Mouse (Mus musculus) small intestine, adult 2 months (tissue): ENCODE data around the gene Traf3ip3. TPM values are rescaled to one million over a fixed set of nuclear protein-coding genes. Genes with fewer than 3 reads are reported as not detected.

Experiments
- H3K27ac ChIP-seq: fragments of 200-500 bp; 2 replicates; pipeline ENCODE4 v1.5.1; 2012; ENCODE audit warnings: low read depth, low read length, control low read depth, inconsistent platforms; ENCODE audit not compliant: insufficient read depth
- H3K27me3 ChIP-seq: fragments of 200-500 bp; 2 replicates; pipeline ENCODE4 v1.6.1; 2012; ENCODE audit warnings: mild to moderate bottlenecking, moderate library complexity, low read length, inconsistent platforms; ENCODE audit not compliant: control insufficient read depth, insufficient read depth
- H3K36me3 ChIP-seq: fragments of 200-500 bp; 2 replicates; pipeline ENCODE4 v1.6.1; 2012; ENCODE audit warnings: mild to moderate bottlenecking, low read length, control low read depth, inconsistent platforms; ENCODE audit not compliant: control insufficient read depth, insufficient read depth
- H3K4me1 ChIP-seq: fragments of 200-500 bp; 2 replicates; pipeline ENCODE4 v1.6.1; 2012; ENCODE audit warnings: low read length, inconsistent platforms, mixed read lengths; ENCODE audit not compliant: control insufficient read depth, insufficient read depth, insufficient read length
- H3K4me3 ChIP-seq: fragments of 200-500 bp; 2 replicates; pipeline ENCODE4 v1.5.1; 2012; ENCODE audit warnings: low read depth, mild to moderate bottlenecking, control low read depth, inconsistent platforms, low read length, moderate library complexity
- CTCF ChIP-seq: fragments of 200-500 bp; IDR thresholded peaks from 2 replicates; pipeline ENCODE4 v1.5.1; 2012; ENCODE audit warnings: low read depth, mild to moderate bottlenecking, control low read depth, inconsistent platforms, low read length, moderate library complexity, mixed read lengths; ENCODE audit not compliant: insufficient replicate concordance, insufficient read length; ENCODE audit errors: extremely low read depth
- POLR2A ChIP-seq: fragments of 200-500 bp; IDR thresholded peaks from 2 replicates; pipeline ENCODE4 v1.6.1; 2012; ENCODE audit warnings: low read depth, mild to moderate bottlenecking, control low read depth, inconsistent platforms, low read length, moderate library complexity
- WGBS: fragments of 180-500 bp; shearing (Covaris S2); methylation state at CpG from one replicate; pipeline ENCODE4 v1.1.7; 2018; 5-methylcytosine and 5-hydroxymethylcytosine counted together
- polyA plus RNA-seq: library from polyadenylated mRNA; depleted of rRNA; stranded (reverse); fragments of >200 nt; gene quantifications from 2 replicates; pipeline ENCODE4 v1.2.3, GENCODE M21; 2012; rRNA removed

Gene Traf3ip3
- polyA plus RNA-seq: 2.6 and 4.6 TPM in 2 replicates

DNA sequence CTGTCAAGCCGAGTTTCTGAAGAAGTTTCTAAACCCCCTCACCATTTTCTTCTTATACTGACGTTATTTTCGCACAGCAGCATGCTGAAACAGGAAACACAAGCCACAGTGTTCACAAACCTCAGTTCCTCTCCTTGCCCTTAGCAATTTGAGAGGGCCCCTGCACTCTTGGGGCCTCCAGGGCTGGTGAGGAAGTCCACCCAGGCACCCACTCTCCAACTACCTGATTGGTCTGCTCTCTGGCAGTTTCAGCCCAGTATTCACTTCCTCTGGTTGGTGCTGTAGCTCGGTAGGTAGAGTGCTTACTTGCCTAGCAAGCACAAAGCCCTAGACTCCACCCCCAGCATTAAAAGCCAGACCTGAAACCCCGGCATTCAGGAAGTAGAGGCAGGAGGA is at the start of gene Traf3ip3:
Gene Traf3ip3 (minus strand): TSS at position 321 of the 396 bp plus-strand sequence.
- Histone ChIP-seq H3K27ac (peak within 1 kb of the TSS; percentile 96), H3K27me3 (no peaks in the 10 kb centered on the region), H3K4me3 (peak within 1 kb of the TSS; percentile 54), H3K4me1 (peaks cover 11% of the 10 kb centered on the region), H3K36me3 (no peaks in the 10 kb centered on the region)
- TF ChIP-seq POLR2A (no peak), CTCF (no peak)
- WGBS: 57% methylated on average over 5 of the region's 5 CpGs

GRCm38 (mm10) chr1:193250026-193250425 is 48.5 kb upstream of the Traf3ip3 start:
- Histone ChIP-seq H3K36me3 (no peaks in the 10 kb centered on the region), H3K27ac (no peak overlapping the region), H3K4me1 (no peaks in the 10 kb centered on the region), H3K27me3 (no peaks in the 10 kb centered on the region), H3K4me3 (no peak overlapping the region)
- TF ChIP-seq CTCF (no peak), POLR2A (no peak)
- 83% methylated on average over 2 of the region's 2 CpGs for WGBS

GRCm38 (mm10) chr1:193244235-193244634 is 42.7 kb upstream of the Traf3ip3 start:
- TF ChIP-seq POLR2A (no peak), CTCF (no peak)
- no peak overlapping the region for H3K4me3 ChIP-seq
- H3K27ac ChIP-seq: no peak overlapping the region
- no peaks in the 10 kb centered on the region for H3K4me1 ChIP-seq
- no peaks in the 10 kb centered on the region for H3K36me3 ChIP-seq
- 86% methylated on average over 6 of the region's 6 CpGs for WGBS
- no peaks in the 10 kb centered on the region for H3K27me3 ChIP-seq

GRCm38 (mm10) chr1:193243571-193244193 is 42.2 kb upstream of the Traf3ip3 start:
- 58% methylated on average over 10 of the region's 10 CpGs for WGBS
- no peak overlapping the region for H3K4me3 ChIP-seq
- H3K36me3 ChIP-seq: no peaks in the 10 kb centered on the region
- no peak overlapping the region for H3K27ac ChIP-seq
- H3K4me1 ChIP-seq: no peaks in the 10 kb centered on the region
- TF ChIP-seq POLR2A (no peak), CTCF (no peak)
- no peaks in the 10 kb centered on the region for H3K27me3 ChIP-seq

DNA sequence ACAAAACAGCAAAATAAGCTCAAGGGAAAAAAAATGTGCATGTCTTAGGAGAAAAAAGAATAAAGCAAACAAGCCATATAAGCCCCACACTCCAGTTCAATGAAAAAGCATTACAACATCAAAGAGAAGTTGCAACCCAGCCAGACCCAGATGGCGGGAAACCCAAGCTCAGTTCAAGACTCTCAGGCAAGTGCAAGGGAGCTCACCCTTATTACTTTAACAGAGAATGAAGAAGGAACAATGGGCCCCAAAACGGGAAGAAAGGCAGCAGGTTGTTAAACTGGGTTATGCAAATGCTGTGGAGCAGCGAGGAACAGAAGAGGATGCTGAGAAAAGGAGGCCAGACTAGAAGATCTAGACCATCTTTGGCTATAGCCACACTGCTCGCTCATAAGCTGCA is 41.4 kb upstream of the Traf3ip3 start:
- H3K4me3 ChIP-seq: no peak overlapping the region
- H3K36me3 ChIP-seq: no peaks in the 10 kb centered on the region
- TF ChIP-seq POLR2A (no peak), CTCF (no peak)
- no peaks in the 10 kb centered on the region for H3K4me1 ChIP-seq
- H3K27ac ChIP-seq: no peak overlapping the region
- 61% methylated on average over 4 of the region's 4 CpGs for WGBS
- no peaks in the 10 kb centered on the region for H3K27me3 ChIP-seq

- no peaks in the 10 kb centered on the region for H3K27me3 ChIP-seq
- H3K27ac ChIP-seq: no peak overlapping the region
- H3K4me1 ChIP-seq: no peaks in the 10 kb centered on the region
- no peak overlapping the region for H3K4me3 ChIP-seq
- no peak for TF ChIP-seq POLR2A
- no peak for TF ChIP-seq CTCF
- 66% methylated on average over 8 of the region's 8 CpGs for whole genome bisulfite sequencing
- H3K36me3 ChIP-seq: no peaks in the 10 kb centered on the region
Measured at GRCm38 (mm10) chr1:193242238-193242637, 40.7 kb upstream of the Traf3ip3 start.

DNA sequence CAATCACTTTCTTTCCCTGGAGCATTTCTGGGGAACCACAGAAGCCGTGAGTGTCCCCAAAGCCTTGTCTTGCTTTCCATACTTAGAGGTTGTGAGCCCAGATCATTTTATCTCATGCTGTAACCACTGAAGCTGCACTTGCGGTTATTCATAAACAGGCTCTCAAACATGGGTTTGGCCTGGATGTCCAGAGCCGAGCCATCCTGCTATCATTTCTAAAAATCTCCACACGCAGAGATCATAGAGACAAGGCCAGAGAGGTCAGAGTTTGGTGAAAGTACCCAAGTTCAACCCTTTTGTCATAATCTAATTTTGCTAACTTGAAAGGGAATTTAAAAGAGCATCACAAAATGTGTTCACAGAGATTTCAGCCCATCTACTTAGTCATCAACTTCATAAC is 39.9 kb upstream of the Traf3ip3 start:
- no peaks in the 10 kb centered on the region for H3K36me3 ChIP-seq
- H3K27ac ChIP-seq: no peak overlapping the region
- TF ChIP-seq CTCF (no peak), POLR2A (no peak)
- H3K4me1 ChIP-seq: no peaks in the 10 kb centered on the region
- no peaks in the 10 kb centered on the region for H3K27me3 ChIP-seq
- H3K4me3 ChIP-seq: no peak overlapping the region
- WGBS: 73% methylated on average over 4 of the region's 4 CpGs
